Mouse (Mus musculus) testis, postnatal 14 days (tissue): ENCODE data around the gene Crtc1.

Experiments used
- DNase-seq: peaks from one replicate; pipeline ENCODE4 v3.0.0; 2021; ENCODE audit warnings: low spot score

Crtc1 gene

GRCm38 (mm10) chr8:70347860-70348420 is 91.4 kb downstream of the Crtc1 start:
- no peak for DNase-seq

- no peak for DNase-seq
These were observed 91.9 kb downstream of the Crtc1 start for GRCm38 (mm10) chr8:70347443-70347842.

DNA sequence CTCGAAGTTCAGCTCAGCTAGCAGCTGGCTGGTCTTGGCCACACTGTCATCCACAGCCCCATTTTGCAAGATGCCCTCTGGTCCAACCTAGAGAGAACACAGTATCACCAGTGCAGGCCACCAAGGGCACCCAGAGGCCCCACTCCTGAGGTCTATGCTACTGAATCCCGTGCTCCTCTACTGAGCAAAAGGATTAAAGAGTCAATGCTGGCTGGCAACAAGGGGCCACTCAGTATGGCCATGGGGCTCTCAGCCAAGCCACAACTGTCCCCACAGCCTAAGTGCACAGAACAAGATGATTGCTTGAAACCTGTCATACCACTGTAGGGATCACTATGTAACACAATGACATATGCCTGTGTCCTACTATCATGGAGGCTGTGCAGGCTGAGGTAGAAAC is 95.1 kb downstream of the Crtc1 start:
- no peak for DNase-seq

GRCm38 (mm10) chr8:70343696-70344095 is 95.7 kb downstream of the Crtc1 start:
- no peak for DNase-seq

GRCm38 (mm10) chr8:70343076-70343475 is 96.3 kb downstream of the Crtc1 start:
- no peak for DNase-seq

- DNase-seq: no peak
These were observed 97.4 kb downstream of the Crtc1 start for GRCm38 (mm10) chr8:70342007-70342406.

DNA sequence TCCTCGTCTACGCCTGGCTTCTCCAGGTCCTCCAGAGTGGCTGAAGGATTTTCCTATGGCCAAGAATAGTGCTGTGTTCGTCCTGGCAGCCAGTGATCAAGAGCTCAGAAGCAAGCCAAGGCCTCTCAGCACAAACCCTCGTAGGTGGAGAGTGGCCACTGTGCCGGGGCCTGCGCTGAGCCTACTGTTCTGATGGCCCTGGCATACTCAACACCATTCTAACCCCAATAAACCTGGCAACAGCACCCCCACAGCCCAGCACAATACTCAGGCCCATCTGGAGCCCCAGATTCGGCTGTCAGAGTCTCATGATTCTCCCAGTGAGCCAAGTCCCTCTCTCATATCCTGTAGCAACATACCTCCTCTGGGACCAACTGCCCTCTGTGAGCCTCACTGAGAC is 98.7 kb downstream of the Crtc1 start:
- DNase-seq: no peak

GRCm38 (mm10) chr8:70338931-70339330 is 100.4 kb downstream of the Crtc1 start:
- DNase-seq: no peak

- DNase-seq: no peak
These were observed 106.5 kb downstream of the Crtc1 start for GRCm38 (mm10) chr8:70332878-70333202.
